Mouse (Mus musculus) right cerebral cortex, adult 18-20 months (tissue): Measurements from ENCODE around the gene Neurl1a.

Source experiments
- DNase-seq: peaks from one replicate; pipeline ENCODE4 v3.0.0; 2022; ENCODE audit warnings: mixed read lengths

The Neurl1a gene

GRCm38 (mm10) chr19:47291307-47292080 lies 112.9 kb downstream of the Neurl1a start:
- no peak for DNase-seq

- no peak for DNase-seq
These were observed 113.9 kb downstream of the Neurl1a start for GRCm38 (mm10) chr19:47292451-47292951.

- no peak for DNase-seq
These were observed 119.5 kb downstream of the Neurl1a start for GRCm38 (mm10) chr19:47298100-47298499.

- DNase-seq: no peak
These were observed 122.9 kb downstream of the Neurl1a start for GRCm38 (mm10) chr19:47301303-47302190.

GRCm38 (mm10) chr19:47302191-47302852 lies 123.7 kb downstream of the Neurl1a start:
- DNase-seq: no peak

GRCm38 (mm10) chr19:47303128-47303527 lies 124.5 kb downstream of the Neurl1a start:
- no peak for DNase-seq

- no peak for DNase-seq
These were observed 125.6 kb downstream of the Neurl1a start for GRCm38 (mm10) chr19:47304170-47304745.

GRCm38 (mm10) chr19:47305401-47305800 lies 126.8 kb downstream of the Neurl1a start:
- DNase-seq: no peak

- no peak for DNase-seq
These were observed 127.7 kb downstream of the Neurl1a start for GRCm38 (mm10) chr19:47306128-47306916.

GRCm38 (mm10) chr19:47306917-47307315 lies 128.3 kb downstream of the Neurl1a start:
- DNase-seq: no peak
